Mouse (Mus musculus) T-helper 1 cell (primary cell): ENCODE data around the gene Tnpo2.

ENCODE experiments used
- in situ Hi-C: fragments of 300-600 bp; cut with MboI, MseI; formaldehyde crosslinking; loops from one replicate; pipeline ENCODE4 v1.15.1; 2025; ENCODE audit warnings: high pct_unique_total_duplicates

Gene Tnpo2

DNA sequence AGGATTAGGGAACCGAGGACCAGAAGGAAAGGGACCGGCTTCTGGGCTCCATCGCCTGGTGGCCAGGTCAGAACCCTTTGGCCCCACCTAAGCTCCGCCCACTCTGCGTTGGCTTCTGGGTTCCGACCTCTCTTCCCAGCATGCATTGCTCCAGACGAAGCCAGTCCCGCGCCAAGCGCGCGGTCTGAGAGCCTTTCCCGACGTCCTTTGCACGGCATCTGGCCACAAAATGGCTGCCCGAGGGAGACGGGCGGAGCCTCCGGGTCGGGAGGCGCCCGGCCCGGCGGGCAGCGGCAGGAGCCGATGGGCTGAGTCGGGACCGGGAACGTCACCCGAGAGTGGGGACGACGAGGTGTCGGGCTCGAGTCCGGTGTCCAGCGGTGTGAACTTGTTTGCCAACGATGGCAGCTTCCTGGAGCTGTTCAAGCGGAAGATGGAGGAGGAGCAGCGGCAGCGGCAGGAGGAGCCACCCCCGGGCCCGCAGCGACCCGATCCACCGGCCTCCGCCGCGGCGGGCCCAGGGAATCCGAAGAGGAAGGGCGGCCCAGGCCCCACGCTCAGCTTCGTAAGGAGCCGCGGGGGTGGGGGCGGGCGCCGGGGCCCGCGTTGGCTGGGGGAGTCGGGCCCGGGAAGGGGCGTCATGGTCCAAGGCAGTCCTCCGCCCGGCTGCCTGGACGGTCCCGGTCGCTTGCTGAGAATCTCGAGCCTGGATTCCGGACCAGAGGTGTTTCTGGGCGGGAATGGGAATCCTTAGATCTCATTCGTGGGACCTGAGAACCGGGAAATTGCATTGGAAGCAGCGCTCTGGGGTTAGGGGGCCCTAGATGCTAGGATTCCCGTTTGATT is 9.8 kb upstream of the Tnpo2 start, which contains the start of gene Trir:
Trir (plus strand) TSS at position 154 of the 846 bp plus-strand sequence.
- in situ Hi-C loops: loop anchor here (5.0 kb wide), 1 partner anchor 50 kb away; the partner anchor contains the start of gene Junb

GRCm38 (mm10) chr8:85027516-85027855 is 9.2 kb upstream of the Tnpo2 start:
- in situ Hi-C loops: loop anchor here (5.0 kb wide), 1 partner anchor 50 kb away; the partner anchor contains the start of gene Junb

DNA sequence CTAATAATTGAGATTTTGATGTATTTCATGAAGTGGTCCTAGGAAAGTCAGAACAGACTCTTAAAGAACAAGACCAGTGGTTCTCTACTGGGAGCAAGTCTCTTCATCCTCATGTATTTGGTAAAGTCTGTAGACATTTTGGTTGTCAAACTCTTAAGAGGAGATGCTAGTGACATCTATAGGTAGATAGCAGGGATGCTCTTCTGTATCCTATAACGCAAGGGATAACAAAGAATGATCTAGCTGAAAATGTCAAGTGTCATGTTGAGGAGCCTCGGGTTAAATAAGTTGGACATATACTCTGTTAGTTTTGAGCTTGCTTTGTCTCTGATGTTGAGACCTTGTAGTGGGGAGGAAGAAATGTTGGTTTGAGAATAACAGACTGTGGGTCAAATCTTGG is 8.8 kb upstream of the Tnpo2 start:
- in situ Hi-C loops: loop anchor here (5.0 kb wide), 1 partner anchor 51 kb away; the partner anchor contains the start of gene Junb

- in situ Hi-C loops: loop anchor here (5.0 kb wide), 1 partner anchor 52 kb away; the partner anchor contains the start of gene Junb
These were observed 7.4 kb upstream of the Tnpo2 start for GRCm38 (mm10) chr8:85029271-85029670.

DNA sequence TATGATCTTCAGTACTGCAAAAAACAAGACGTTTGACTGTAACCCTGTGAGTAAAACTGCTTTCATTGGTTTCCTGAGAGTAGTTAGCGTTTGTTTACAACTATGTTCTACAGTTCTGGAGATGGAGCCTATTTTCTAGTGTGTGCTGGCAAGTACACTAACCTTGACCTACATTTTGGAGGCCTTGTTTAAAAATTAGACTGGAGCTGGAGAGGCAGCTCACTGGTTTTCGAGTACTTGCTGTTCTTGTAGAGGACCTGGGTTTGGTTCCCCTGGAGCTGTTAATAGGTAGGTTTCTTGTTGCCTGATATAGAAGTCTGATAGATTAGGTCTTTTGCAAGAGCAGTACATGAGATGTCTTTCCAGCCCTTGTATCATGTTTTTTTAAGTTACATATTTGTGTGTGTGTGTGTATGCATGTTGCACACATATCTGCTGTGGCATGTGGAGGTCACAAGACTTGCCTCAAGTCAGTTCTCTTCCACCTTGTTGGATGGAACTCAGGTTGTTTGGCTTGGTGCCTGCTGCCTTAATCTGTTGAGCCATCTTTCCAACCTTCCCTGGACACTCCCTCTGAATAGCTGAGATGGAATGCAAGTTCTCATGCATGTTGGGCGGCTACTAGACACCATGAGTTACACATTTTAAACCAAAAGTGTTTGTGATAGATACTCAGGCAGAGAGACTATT is 3.9 kb upstream of the Tnpo2 start:
- in situ Hi-C loops: no loop called here

- in situ Hi-C loops: no loop called here
These were observed 2.8 kb upstream of the Tnpo2 start for GRCm38 (mm10) chr8:85033867-85034266.

GRCm38 (mm10) chr8:85034764-85035163 is 2.0 kb upstream of the Tnpo2 start:
- in situ Hi-C loops: no loop called here

- in situ Hi-C loops: no loop called here
These were observed 1.5 kb upstream of the Tnpo2 start for GRCm38 (mm10) chr8:85035165-85035727.

GRCm38 (mm10) chr8:85035728-85036310 is 896 bp upstream of the Tnpo2 start:
- in situ Hi-C loops: no loop called here

DNA sequence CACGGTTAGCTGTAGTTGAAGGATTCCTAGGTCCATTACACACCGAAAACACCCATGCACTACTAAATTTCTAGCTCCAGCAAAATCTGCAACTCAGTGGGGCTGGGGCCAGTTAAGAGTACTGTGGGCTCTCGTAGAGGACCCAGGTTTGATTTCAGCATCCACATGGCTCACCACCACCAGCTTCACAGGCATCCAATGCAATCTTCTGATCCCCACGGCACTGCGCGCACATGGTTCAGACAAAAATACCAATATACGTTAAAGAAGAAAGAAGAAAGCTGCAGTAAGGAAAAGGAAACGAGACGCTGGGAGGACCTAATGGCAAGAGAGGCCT is 366 bp upstream of the Tnpo2 start:
- in situ Hi-C loops: no loop called here

- in situ Hi-C loops: no loop called here
These were observed 608 bp downstream of the Tnpo2 start for GRCm38 (mm10) chr8:85037366-85037680.

DNA sequence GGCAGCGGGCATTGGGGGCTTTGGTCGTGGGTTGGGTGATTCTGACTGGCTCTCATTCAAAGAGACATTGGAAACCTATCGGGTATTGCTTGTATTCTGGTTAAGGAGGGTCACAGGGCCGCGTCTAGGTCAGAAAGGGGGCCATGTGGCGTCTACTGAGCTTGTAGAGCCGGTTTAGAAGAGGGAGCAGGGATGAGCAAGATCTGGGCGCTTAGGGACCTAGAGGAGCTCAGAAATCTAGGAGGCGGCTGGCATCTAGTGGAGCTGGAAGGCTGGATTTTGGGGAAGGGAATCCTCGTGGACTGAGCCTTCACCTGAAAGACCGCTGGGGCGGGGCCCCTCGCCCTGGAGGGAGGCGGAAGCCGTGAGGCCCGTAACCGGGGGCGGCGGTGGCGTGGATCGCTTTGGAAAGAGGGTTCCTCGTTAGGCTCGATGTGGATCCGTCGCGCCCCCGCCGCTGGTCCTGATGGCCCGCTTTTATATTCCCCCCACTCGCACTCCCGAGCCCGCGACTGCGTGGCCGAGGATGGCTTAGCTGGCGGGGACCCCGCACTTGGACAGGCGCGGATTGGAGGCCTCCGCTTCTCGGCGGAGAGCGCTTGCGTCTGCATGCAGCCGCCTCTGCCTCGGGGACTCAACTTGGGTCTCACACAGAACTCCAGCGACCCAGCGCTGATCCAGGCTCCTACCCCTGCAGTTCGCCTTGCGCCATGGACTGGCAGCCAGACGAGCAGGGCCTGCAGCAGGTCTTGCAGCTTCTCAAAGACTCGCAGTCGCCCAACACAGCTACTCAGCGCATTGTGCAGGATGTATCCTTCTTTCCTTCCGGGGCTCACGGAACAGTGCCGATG is 1.2 kb downstream of the Tnpo2 start:
- in situ Hi-C loops: no loop called here

- in situ Hi-C loops: no loop called here
These were observed 6.9 kb downstream of the Tnpo2 start for GRCm38 (mm10) chr8:85043619-85044018.

DNA sequence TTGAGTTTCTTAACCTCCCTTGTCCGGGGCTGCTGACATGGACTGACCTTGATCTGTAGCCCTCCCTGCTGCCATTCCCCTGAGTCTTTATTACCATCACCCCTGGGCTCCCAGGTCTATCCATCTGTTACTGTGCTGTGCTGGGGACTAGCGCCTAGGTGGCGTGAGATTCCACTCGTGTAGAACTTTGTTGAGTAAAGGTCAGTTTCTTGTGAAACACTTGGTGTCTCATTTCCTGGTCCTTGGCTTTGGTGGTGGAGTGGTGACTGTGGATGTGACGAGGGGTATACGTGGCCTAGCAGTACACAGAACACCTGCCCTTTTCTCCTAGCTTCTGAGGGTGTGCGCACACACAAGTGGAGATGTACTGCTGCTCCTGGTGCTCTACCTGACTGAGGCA is 20.7 kb downstream of the Tnpo2 start:
- in situ Hi-C loops: no loop called here

- in situ Hi-C loops: no loop called here
These were observed 23.3 kb downstream of the Tnpo2 start, which contains the start of gene Fbxw9 for GRCm38 (mm10) chr8:85059879-85060616. Gene Fbxw9 (plus strand): TSS chr8:85060055.

- in situ Hi-C loops: no loop called here
These were observed 25.9 kb downstream of the Tnpo2 start for GRCm38 (mm10) chr8:85062603-85063002.

- in situ Hi-C loops: no loop called here
These were observed 28.5 kb downstream of the Tnpo2 start for GRCm38 (mm10) chr8:85065213-85065612.

GRCm38 (mm10) chr8:85067155-85067554 is 30.4 kb downstream of the Tnpo2 start:
- in situ Hi-C loops: no loop called here

GRCm38 (mm10) chr8:85067982-85068381 is 31.3 kb downstream of the Tnpo2 start, which contains the start of gene Gm5741:
Gene Gm5741 (minus strand): TSS chr8:85067982.
- in situ Hi-C loops: no loop called here

DNA sequence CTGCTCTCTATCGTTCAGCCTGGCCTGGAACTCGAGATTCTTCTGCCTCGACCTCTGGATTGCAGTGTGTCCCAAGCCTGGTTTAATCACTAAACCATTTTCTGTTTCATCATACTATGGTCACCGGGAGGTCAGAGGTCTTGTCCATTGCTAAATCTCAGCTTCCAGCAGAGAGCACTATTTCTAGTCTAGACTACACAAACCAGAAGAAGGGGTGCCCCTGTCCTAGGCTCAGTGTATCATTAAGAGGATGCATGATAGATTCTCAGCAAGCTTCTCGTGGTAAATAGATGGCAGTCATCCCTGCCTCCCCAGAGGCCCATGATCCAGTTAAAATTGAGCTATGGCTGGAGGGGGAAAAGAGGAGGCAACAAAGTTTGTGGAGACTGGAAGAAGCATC is 34.3 kb downstream of the Tnpo2 start:
- in situ Hi-C loops: no loop called here
